Mouse (Mus musculus) gastrocnemius, postnatal 4 days (tissue): Measurements from ENCODE around the gene Gm20458. TPM values are rescaled to one million over a fixed set of nuclear protein-coding genes. Genes with fewer than 3 reads are reported as not detected.
A peak's percentile ranks its signal among the peaks of the same experiment; 100 is the strongest.

Source experiments
- DNase-seq, 2 experiments: peaks; one replicate each; pipeline ENCODE4 v3.0.0; 2021 to 2022; ENCODE audit warnings: low spot score in 2 of 2, mixed read lengths in 2 of 2
- total RNA-seq, 2 experiments: library from RNA; stranded (reverse); gene quantifications; 2 replicates each; pipeline ENCODE4 v1.2.3; 2021

Gene Gm20458
- total RNA-seq, 2 experiments from 2014 or later, result 0.96 to 1.9 TPM

DNA sequence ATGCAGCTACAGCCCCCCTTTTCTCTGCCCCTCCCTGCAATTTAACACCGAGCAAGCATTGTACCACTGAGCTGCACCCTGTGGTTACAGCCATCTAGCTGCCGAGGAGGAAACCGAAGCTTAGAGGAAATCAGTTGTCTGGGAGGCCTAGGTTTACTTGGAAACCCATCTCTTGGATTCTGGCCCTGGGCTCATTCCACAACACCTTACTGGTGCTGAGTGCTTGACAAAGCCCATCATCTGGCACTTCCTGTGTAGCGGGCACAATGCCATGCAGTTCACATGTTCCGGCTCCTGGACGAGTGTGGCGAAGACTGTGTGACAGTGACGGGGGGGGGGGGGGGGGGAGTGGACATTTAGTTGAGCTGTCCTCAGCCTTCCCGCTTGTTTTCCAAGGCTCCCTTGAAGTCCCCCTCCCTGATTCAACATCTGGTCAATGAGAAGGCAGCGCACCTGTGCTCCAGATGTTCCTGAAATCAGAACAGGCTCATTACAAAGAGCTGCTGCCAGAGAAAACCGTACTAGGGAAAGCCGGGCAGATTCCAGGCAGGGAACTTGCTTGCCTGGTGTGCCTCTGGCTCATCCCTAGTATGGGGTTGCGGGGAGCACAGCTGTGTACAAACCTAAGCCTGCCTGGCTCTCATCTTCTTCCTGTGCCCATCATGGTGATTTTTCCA, 8.6 kb upstream of the Gm20458 start:
- no peak for DNase-seq

DNA sequence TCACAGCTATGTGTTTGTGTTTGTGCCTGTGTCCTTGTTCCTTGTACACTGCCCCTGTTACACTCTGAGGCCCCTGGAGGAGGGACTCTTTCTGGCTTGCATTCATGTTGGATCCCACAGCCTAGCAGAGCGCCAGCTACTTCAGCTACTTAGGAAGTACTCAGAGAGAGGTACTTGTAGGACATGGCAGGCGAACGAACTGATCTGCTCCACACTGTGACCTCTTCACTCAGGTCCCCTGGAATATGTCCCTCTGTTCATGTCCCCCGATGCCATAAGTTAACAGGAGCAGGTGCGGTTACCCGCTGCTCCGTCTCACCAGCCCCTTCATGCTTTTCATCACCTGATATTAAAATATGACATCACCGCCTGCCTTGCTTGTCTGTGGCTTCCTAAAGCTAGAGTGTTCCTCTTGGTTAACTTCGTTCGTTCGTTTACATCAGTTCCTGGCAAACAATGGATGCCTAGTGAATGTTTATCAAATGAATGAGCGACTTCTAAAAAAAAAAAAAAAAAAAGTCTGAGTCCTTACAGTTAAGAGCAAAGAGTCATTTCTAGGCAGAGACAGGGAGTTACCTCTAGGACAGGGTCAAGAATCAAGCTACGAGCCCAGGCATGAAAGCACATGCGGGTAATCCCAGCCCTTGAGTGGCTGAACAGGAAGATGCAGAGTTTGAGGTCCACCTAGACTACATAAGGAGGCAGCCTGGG, 7.6 kb upstream of the Gm20458 start:
- DNase-seq, result no peak

DNA sequence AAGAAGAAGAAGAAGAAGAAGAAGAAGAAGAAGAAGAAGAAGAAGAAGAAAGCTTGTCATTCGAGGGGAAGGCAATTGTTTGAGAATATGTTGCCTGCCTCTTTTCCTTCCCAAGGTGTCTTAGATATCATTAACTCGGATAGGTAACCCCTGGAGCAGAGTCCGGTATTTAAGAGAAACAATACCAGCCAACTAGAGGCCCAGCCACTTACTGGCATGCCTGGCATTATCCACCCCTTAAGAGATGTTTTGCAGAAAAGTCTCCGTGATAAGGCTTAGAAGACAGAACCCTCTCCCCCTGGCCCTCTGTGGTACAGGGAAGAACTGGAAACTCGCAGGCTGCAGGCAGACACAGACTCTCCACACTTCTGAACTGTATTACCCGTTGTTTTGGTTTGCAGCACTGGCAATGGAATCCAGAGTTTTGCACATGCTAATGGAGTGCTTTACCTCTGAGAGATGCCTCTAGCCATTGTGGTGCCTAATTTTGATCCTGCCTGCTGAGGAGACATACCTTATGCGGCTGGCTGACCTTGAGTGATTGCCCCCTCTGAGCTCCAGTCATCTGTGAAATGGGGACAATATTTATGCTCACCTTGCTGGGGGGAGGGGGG, 6.8 kb upstream of the Gm20458 start:
- no peak for DNase-seq

DNA sequence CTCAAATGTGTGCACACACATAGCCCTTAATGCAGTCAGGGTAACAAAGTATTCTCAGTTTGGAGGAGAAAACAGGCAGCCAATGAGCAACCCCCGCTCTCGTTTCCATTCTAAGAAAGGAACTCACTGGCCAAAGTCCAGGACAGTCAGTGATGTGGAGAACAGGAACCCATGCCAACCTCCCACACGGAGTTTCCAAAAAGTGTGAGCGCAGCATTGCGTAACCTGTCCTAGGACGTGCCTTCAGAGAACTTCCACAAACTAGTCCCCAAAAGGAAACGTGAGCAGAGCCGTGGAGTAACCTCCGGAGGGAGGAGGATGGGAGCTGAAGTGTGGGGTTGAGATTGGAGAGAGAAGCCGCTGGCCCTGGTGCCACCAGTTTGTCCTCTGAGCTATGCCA, 5.9 kb upstream of the Gm20458 start:
- DNase-seq, result peak in 1 of 2 experiments; percentile 48

DNA sequence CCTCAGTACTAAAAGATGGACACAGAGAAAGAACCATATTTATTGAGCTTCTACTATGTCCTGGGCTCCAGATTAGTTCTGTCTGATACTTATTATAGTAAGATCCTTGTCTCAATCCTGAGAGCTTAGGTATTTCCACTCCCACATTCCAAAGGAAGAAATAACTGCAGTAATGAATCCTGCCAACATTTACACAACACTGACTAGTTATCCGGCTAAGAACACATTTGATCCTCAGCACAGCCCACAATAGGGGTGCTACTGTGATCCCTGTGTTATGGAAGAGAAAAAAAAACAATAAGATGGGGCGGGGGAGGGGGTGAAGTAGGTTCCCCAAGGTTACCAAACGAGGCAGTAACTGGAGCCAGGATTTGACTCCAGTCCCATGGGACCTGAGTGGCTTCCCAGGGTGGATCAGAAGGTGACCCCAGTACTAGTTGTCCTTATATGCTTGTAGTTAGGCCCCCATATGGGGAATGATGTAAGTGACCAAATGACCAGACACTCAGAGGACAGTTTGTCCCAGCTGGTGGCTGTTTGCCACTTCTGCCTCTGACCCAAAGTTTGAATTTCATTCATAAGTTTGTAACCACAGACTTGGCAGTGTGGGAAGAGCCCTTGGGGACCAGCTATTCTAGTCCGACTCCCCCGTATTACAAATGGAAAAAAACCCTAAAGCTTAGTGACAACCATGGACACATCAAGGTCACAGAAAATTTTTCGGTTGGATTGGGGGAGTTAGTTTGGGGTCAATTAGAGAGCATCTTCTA, 5.2 kb upstream of the Gm20458 start:
- DNase-seq, result no peak

DNA sequence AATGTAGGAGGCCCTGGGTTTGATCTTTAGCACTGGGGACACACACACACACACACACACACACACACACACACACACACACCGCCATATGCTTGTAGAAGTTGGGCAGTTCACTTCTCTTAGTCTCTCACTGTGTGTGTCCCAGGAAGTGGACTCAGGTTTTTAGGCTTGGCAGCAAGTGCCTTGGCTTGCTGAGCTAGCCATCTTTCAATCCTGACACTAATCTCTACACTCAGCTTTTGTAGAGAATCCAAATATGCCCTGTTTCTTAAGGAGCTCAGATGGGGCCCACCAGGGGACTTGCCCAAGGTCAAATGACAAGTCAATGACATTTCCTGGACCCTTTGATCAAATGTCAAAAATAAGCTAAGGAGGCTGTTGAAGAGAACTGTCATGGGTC, 4.4 kb upstream of the Gm20458 start:
- DNase-seq, result no peak

DNA sequence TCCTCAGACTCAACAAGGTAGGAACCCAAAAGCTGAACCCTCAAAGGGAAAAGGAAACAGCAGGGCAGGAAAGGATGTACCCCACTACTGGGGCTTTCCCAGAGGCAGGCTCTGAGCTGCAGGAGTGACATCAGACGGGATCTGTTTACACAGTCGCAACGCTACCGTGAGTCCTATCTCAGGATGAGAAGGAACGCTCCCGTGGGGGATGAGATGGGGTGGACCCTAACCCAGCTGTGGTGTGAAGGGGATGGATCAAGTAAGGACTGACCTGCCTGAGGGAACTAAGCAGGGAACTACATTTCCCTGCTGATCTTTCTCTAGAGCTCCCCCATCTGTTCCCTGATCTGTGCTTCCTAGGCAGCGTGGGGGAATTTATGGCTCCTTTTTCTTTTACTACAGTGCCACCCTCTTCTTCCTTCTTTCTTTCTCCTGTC, 3.9 kb upstream of the Gm20458 start, which contains the start of gene Sys1:
TSS of gene Sys1 (plus strand) at position 101 of the 437 bp plus-strand sequence.
- DNase-seq, result no peak

DNA sequence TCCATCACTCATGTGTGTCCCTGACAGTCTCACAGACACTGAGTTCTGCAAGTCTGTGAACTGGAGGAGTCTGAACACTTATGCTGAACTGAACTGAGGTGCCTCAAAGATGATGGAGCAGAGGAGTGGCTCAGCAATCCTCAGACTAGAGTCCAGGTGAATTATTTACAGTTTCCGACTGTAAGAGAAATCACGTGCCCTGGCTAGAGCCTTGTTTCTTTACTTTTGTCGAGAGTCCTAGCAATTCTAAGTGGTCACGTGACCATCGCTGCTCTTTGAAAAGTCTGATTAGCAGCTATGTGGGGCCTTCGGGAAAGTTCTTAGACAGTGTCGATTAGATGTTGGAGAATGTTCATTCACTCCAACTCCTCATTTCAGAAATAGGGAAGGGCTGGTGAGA, 2.8 kb upstream of the Gm20458 start:
- DNase-seq, result no peak

DNA sequence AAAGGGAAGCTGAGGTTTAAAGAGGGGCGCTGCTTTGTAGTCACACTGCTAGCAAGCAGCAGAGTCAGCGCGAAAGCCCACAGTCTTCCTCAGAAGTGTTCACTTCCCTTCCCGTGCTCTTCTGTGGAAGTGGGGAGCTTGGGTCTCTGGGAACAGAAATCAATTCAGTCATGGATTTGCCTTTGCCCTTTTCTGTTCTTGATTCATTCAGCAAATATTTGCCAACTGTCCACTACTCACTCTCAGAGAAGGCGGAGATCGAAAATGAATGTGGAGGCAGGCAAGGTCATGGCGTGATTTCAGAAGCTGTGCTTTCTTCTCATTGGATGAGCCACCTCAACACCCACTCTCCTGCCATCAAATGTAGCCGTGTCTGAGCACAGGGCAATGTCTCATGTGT, 2.2 kb upstream of the Gm20458 start:
- no peak for DNase-seq

DNA sequence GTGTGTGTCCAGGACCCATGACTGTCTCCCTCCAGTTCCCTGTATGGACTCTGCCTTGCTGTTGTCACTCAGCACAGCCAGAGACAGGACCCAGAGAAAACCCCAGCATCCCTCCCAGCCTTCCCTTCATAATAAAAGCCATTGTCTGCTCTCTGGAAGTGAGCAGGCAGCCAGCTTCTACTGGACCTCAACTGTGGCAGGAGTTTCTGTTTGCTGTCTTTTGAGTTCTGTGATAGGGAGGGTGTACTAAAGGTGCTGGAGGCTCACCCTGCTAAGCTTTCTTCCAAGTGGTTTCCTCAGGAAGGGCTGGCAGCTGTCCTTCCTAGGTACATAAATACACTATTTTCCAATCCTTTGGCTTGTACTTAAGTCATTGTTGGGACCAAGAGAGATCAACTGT, 4.4 kb downstream of the Gm20458 start:
- DNase-seq, result no peak

DNA sequence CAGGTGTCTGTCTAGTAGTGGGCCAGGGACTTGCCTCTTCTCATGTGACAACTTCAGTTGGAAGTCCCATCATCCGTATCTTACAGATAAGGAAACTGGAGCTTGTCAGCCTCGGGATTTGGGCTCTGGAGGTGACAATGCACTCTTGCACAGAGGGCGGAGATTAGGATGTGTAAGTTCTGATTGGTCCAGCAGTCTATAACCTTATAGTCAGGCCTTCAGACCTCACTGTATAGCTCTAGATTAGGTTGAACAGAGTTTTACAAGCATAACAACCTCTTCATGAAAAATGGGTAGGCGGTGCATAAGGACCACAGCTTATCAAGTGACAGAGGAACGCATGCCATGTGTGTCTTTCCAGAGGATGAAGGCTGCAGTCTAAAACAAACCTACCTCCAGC, 6.0 kb downstream of the Gm20458 start:
- no peak for DNase-seq

DNA sequence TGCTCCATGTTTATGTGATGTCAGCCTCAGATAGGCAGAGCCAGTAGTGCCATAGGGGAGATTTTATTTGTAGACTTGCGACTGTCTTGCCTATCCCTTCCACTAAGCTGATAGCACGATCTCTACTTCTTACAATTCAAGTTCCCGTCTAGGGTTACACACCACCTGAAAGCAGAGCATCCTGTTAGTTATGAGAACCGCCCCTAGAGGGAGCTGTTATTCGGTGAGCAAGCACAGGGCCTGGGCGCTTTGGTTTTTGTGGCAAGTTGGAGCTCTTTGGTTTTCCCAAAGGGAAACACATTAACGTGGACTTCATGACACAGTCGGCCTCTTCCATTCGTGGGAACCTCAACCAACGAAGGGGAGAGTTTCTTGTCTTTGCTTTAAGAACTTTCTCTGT, 9.5 kb downstream of the Gm20458 start:
- peak in 1 of 2 experiments; percentile 43 for DNase-seq

DNA sequence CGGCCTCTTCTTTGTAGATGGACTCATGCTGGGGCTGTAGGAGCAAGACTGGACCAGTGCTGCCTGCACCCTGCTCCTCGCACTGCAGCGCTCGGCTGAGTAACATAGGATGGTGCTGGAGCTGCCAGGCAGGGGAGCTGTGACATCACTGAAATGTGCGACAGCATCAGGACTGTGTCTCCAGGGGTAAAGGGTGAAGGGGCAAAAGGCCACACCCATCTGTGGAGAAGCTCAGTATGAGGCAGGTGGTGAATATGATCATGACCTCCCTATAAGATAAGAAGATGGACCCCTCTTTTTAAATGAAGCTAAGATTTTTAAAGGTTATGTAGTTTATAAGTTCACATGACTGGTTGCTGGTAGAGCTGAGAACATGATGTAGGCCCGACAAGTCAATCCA, 12.9 kb downstream of the Gm20458 start, which contains the start of gene Trp53tg5:
TSS of gene Trp53tg5 (minus strand) at position 101 of the 400 bp plus-strand sequence.
- no peak for DNase-seq

DNA sequence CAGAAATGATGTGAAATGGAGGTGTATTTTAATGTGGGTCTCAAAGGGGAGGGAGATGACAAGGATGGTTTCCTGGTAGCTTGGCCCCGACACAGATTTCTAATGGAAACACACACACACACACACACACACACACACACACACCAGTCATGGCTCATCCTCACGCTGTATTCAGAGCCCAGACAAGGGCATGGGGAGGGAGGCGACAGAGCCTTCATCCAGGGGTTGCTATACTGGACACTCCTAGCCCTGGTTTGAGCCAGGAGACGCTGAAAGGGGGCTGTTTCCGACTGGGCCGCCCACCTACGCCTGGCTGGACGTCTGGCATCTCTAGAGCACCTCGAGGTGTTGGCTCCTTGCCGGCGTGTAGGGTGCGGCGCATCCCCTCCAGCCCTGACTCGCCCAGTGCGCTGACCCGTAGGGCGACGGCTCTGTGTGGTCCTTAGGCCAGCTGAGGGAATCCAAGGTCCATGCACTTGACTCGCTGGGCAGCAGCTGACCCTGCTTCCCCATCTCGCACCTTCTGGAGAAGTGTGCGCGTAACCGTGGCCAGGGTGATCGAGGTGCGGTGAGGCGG, 25.0 kb downstream of the Gm20458 start, which contains the start of gene Dbndd2:
TSS of gene Dbndd2 (plus strand) at position 426 of the 577 bp plus-strand sequence.
- DNase-seq, result peak in 1 of 2 experiments; percentile 28

DNA sequence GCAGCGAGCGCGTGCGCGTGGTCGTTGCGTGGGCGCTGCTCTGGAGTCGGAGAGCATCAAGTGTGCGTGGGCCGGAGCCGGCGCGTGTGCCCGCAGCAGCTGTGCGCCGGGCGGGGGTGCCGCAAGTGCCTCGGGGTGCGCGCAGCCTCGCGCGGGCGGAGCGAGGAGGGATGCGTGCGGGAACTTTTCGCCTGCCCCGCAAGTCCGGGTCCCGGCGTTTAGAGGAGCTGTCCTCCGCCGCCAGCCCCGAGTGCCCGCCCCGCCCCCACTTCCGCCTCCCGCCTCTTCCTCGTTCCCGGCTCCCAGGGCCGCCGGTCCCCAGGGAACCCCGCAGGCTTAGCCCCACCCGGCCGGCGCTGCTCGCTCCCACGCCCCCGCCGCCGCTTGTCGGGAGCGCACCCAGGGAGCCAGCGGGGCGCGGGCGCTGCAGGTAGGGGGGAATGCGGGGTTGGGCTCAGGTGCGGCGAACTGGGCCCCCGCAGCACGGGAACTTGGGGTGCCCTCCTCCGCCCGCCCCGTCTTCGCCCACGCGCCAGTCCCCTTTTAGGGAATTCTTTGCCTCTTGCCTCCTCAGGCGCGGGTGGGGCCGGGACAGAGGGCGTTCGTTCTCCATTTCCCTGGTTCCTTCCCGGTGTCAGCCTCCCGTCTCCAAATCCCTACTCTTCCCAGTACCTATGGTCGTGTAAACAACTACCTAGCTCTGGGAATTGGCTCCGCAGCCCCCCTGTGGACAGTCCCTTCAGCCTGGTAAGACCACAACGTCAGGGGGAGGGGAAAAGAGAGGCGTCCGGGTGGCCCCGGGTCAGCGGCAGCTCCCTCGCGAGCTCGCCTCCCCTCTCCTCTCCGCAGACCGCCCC, 25.7 kb downstream of the Gm20458 start:
- DNase-seq, result peak in 1 of 2 experiments; percentile 57

DNA sequence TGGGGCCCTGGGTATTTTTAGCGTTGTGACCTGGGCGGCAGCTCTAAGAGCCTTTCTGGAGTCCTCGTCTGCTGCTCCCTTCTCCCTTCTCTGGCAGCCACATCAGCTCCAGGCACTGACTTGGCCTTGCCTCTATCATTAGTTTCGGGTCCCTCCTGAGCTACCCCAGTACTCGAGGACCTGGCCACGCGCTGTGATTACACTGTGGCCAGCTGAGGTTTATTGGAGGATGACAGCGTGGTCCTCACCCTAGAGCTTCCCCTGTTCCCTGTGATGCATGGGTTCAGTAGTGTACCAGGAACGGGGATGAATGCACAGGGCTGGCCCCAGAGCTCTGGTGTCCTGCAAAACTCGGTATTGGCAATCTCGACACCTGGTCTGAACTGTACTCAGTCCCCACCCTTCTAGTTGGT, 26.4 kb downstream of the Gm20458 start:
- DNase-seq, result no peak

DNA sequence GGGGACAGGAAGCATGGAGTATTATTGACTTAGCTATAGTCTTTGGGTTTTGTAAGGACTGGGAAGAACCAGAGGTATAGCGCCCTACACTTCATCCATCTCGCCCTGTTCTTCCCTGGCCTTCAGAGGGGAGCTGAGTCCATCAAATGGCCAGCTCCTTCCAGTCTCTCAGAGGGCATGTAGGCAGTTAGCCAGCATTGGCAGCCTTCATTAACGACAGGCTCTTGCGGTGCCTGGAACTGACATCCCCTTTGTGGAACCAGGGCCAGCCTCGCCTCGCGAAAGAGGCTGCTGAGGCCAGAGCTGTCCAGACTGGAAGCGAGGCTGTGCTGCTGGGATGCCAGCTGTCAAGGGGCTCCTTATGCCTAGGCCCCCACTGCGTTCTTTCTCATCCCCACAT, 27.0 kb downstream of the Gm20458 start:
- DNase-seq, result no peak

DNA sequence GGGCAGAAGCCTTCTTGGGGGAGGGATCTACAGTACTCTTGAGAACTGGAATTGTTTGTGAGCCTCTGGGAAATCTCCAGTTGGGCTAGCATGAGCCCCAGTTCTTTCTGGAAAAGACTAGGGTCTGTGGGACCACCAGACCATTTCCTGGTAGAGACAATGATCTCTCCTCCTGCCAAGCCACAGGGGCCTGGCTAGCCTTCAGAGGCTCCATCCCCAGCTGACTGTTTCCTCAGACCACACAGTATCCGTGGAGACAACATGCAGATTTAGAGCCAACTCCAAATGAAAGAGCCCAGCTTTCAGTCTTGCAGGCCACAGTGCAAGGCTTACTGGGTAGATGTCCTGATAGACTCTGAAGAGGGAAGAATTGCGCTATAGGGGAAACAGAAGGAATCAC, 33.4 kb downstream of the Gm20458 start:
- no peak for DNase-seq

DNA sequence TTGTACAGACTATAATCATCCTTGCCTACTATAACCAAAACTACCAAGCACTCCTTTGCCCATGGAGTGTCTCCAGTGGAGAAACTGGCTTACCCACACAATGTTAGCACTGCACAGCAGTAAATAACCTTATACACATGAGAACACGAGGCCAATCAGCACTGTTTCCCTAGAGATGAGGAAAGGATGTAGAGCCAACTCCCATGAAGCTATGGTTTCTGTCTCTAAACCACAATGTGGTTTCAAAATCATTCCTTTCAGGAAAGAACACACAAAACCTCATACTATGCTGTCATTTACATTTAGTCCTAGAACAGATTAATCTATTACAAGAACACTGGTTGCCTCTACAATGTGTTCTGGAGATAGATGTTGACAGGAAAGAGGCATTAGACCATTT, 35.6 kb downstream of the Gm20458 start:
- DNase-seq, result no peak
